Mouse (Mus musculus): ENCODE results near the gene Crispld2.

DNA sequence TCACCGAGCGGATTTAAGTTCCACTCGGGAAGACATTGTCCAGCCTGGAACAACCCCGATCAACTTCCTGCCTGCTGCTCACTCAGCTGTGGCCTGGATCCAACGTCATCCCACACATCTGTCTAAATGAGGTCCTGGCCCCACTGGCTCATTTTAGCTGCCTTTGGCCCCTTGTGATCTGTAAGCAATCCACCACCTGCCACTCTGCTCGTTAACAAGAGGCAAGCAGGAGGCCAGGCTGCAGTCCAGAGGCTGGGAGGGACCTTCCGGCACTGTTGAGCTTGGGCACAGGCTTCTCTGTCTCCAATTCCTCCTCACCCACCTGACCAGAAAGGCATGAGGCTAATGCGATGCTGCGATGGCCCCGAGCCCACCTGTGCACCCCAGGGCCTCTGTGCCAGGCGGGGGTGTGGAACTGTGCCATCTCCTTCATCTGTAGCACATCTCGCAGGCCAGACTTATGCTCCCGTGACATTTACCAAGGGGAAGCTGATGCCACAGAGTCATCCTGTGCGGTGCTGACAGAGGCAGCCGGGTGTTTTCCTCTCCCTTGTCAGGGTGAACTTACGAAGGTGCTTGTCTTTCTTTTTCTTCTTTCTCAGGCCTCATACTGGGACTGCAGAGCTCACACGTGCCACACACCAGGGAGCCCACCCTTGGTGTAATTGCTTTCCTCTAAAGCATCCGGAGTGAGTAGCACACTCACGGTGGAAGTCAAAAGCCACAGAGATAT is 75.9 kb downstream of the Crispld2 start:
- TF ChIP-seq CTCF (IDR thresholded peaks at IDR 0.05; ENCODE audit: extremely low read depth, insufficient read length, insufficient replicate concordance, low read depth, low read length) = no peak
- TF ChIP-seq POLR2A (IDR thresholded peaks at IDR 0.05; ENCODE audit: low read depth, low read length) = no peak
